Mouse (Mus musculus) layer of hippocampus, adult 2 months (tissue): ENCODE measurements at regions not wholly inside any gene's neighbourhood (a gene's known extent, or its start where the extent isn't known, plus 50 kb on each side); places are given as distances from the start of the nearest gene placed in this dataset.
A peak's percentile ranks its signal among the peaks of the same experiment; 100 is the strongest.

Experiments used
- DNase-seq, 2 experiments: peaks; one replicate each; pipeline ENCODE4 v3.0.0; 2022; ENCODE audit warnings: low spot score in 2 of 2
- H3K27ac ChIP-seq: fragments of 200-600 bp; 2 replicates; pipeline ENCODE4 v1.8.1; 2022
- H3K4me3 ChIP-seq: fragments of 200-600 bp; 2 replicates; pipeline ENCODE4 v1.8.1; 2022; ENCODE audit warnings: mild to moderate bottlenecking
- CTCF ChIP-seq: fragments of 200-600 bp; conservative IDR thresholded peaks from 2 replicates; pipeline ENCODE4 v1.8.1; 2022; ENCODE audit warnings: antibody characterized with exemption, mild to moderate bottlenecking, moderate library complexity

DNA sequence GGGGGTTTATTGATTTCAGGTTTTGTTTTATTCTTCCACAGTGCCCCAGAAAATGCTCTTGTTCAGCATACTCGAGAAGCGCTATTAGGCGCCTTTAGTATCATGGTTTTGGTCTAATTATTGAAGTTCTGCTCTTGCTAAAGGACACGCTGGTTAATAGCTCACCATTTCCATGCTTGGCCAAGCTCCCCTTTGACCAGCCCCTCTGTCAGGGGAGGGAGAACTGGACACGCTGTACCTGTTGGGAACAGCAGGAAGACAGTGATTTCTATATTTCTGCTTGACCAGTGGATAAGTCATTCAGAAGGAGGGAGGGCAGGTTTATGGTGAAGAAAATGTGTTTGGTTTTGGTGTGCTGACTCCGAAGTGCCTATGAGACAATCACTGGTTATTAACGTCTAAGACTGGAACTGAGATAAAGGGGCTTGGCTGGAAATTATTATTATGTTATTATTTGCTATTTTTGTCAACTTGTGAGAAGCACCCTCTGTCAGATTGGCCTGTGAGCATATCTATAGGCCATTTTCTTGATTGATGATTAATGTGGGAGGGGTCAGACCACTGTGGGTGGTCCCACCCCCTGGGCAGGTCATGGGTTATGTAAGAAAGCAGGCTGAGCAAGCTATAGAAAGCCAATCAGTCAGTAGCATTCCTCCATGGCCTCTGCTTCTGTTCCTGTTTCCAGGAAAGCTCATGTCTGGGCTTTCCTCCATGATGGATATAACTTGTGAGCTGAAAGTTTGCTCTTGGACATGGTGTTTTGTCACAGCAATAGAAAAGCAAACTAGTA is 51.2 kb upstream of the Tanc2 start:
- Histone ChIP-seq H3K27ac (no peak overlapping the region), H3K4me3 (no peak overlapping the region)
- TF ChIP-seq CTCF: no peak
- DNase-seq: no peak

DNA sequence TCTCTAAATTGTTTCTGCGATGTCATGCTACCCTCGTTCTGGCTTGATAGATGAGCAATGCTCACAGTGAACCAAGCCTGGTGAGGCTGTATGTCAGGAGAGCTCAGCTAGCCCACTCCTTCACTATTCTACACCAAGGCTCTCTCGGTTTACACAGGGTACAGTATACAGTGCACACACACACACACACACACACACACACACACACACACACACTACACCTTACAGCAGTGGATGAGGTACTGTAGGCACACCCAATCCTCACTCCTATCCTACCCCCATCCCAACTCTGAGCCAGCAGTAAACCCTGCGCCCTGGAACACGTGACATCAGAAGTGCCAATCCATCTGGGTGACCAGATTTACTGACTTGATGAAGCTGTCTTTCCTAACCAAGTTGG is 57.2 kb upstream of the Tanc2 start:
- H3K4me3 ChIP-seq: no peak overlapping the region
- no peak for TF ChIP-seq CTCF
- peak in 1 of 2 experiments; percentile 40 for DNase-seq
- no peak overlapping the region for H3K27ac ChIP-seq

- no peak for TF ChIP-seq CTCF
- H3K27ac ChIP-seq: no peak overlapping the region
- H3K4me3 ChIP-seq: no peak overlapping the region
- DNase-seq: no peak
Measured at GRCm38 (mm10) chr11:105530711-105531157, 59.1 kb upstream of the Tanc2 start.

DNA sequence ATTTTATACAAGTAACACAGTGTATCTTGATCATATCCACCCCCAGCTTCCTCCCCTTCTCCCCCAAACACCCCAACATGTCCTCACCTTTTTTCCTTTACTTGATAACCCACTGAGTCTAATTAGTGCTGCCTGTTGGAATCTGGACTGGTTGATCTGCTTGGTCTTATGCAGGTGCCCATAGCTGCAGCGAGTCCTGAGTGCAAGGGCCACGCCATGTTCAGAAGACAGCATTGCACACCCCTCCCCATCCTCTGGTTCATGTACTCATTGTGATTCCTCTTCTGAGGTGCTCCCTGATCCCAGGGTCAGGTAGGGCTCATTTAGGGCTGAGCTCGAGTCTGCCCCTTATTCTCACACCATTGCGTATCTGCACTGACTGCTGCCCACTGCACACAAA is 63.7 kb upstream of the Tanc2 start:
- no peak for TF ChIP-seq CTCF
- H3K27ac ChIP-seq: no peak overlapping the region
- DNase-seq: no peak

DNA sequence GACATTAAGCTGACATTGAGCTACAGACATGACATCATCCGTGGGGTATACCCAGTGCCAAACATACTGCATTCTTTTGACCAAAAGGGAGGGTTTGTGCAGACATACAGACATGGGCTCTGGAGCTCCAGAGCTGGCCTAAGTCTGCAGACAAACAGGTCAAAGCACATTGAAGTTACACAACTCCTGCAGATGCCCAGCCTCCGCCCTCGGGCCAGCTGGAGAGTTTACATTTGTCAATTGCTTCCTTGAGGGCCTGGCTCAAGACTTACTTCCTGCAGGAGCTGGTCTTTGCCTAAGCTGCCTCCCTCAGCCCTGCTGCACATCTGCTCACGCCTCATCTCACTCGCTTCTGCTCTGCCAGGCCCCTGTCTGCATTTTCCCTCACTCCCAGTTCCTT is 64.2 kb upstream of the Tanc2 start:
- Histone ChIP-seq H3K4me3 (no peak overlapping the region), H3K27ac (no peak overlapping the region)
- TF ChIP-seq CTCF: no peak
- DNase-seq: no peak

More for the DNA sequence above, 63.7 kb upstream of the Tanc2 start:
- no peak overlapping the region for H3K4me3 ChIP-seq

- Histone ChIP-seq H3K27ac (no peak overlapping the region), H3K4me3 (no peak overlapping the region)
- DNase-seq: no peak
- no peak for TF ChIP-seq CTCF
Measured at GRCm38 (mm10) chr11:105524400-105524799, 65.4 kb upstream of the Tanc2 start.

DNA sequence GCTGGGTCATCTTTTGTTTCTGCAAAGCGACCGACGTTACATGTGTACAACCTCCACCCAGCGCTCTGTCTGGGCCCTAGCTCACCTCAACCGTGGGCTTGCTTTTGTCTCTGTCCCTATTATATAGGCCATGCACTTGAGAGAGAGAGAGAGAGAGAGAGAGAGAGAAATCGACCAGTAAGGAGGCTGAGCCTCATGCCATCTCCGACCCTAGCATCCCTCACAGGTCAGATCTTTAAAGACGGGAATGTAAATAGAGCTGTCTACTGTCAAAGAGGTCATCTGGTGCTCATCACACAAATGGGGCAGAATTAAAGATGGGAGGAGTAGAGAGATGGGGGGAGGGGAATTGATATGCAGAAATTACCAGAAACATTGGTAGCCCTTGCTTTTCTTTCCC is 66.0 kb upstream of the Tanc2 start:
- no peak for DNase-seq
- Histone ChIP-seq H3K4me3 (no peak overlapping the region), H3K27ac (no peak overlapping the region)
- TF ChIP-seq CTCF: no peak

DNA sequence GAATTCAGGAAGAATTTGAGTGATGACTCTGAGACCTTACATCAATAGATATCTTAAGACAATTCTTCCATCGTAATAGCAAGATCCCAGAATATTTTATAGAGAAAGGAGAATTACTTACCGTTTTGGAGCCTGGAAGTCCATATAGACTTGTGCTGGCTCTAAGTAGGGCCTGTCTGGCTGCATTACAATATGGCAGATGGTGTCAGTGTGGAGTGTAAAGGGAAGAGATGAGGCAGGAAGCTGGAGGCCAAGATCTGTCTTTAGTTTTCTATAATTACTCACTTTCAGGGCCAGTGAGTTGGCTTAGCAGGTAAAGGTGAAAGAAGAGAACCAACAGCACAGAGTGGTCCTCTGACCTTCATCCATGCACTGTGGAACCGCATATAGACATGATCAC is 63.9 kb upstream of the March10 start:
- DNase-seq: no peak
- Histone ChIP-seq H3K4me3 (no peak overlapping the region), H3K27ac (no peak overlapping the region)
- TF ChIP-seq CTCF: no peak

GRCm38 (mm10) chr11:105513275-105513674 is 56.7 kb upstream of the March10 start:
- TF ChIP-seq CTCF: no peak
- H3K4me3 ChIP-seq: no peak overlapping the region
- no peak overlapping the region for H3K27ac ChIP-seq
- DNase-seq: no peak

- H3K4me3 ChIP-seq: no peak overlapping the region
- no peak for DNase-seq
- no peak for TF ChIP-seq CTCF
- H3K27ac ChIP-seq: no peak overlapping the region
Measured at GRCm38 (mm10) chr11:105510626-105511025, 54.1 kb upstream of the March10 start.

DNA sequence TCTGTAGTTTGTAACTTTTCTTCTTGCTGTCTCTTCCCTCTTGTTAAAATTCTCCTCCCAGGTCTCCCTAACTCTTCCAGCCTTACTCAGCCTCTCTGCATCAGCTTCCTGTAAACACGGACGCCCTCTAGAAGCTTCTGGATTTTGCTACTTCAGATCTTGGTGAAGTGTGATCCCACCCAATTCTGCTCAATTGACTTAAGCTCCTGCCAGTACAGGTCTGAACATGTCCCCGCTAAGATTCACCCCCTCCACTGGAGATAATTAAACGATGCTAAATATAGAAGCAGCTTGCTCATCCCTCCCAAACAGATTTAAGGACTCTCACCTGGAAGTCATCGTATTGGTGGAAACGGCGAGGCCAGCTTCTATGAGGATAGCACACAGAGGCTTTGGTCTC is 53.5 kb upstream of the March10 start:
- Histone ChIP-seq H3K27ac (no peak overlapping the region), H3K4me3 (no peak overlapping the region)
- no peak for DNase-seq
- TF ChIP-seq CTCF: no peak

DNA sequence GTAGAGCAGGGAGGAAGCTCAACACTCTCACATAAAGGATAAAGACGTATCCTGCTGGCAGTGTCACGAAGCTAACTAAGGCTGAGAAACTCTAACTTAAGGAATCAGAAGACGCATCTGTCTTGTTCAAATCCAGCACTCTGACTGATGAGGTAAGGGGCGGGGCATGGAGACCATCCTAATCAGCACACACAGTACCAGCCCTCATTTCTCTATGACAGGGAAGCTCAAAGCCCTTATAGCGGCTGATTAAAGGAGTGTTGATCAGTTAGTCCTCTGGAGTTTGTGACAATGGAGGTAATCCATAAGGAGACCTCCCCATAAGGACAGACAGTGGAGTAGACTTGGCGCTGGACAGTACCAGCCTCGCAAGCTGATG is 52.1 kb upstream of the March10 start:
- TF ChIP-seq CTCF: no peak

GRCm38 (mm10) chr11:105507972-105508659 is 51.6 kb upstream of the March10 start:
- Histone ChIP-seq H3K4me3 (no peak overlapping the region), H3K27ac (peak overlapping the region; percentile 89)
- TF ChIP-seq CTCF: peak; percentile 55
- DNase-seq: peak; percentile 37 to 67

More for the DNA sequence above, 52.1 kb upstream of the March10 start:
- no peak overlapping the region for H3K4me3 ChIP-seq
- no peak for DNase-seq
- H3K27ac ChIP-seq: peak overlapping the region; percentile 89
